Mouse (Mus musculus): ENCODE measurements around the gene Cygb. TPM values are rescaled to one million over a fixed set of nuclear protein-coding genes. Genes with fewer than 3 reads are reported as not detected.
A peak's percentile ranks its signal among the peaks of the same experiment; 100 is the strongest.

Cygb gene
- 12.3 and 14.4 TPM in 2 replicates for polyA plus RNA-seq (2015; fragmentation: Nextera tagmentation; extraction: Ambion mirVana)

- Histone ChIP-seq H3K4me1 (ENCODE audit: control insufficient read depth, insufficient read depth, low read length) (peaks cover 23% of the 10 kb centered on the region), H3K4me3 (ENCODE audit: low read length) (peak within 1 kb of the TSS; percentile 59), H3K9ac (ENCODE audit: low read depth, low read length) (peak within 1 kb of the TSS; percentile 76), H3K4me2 (ENCODE audit: low read depth, low read length) (peak within 1 kb of the TSS; percentile 96), H3K27me3 (replicated peaks; ENCODE audit: control insufficient read depth, insufficient read depth, low read length) (peaks cover 16% of the 10 kb centered on the region; the same call in 1 of the 2 replicates), H3K9me3 (ENCODE audit: control insufficient read depth, low read length) (no peaks in the 10 kb centered on the region), H3K36me3 (ENCODE audit: control insufficient read depth, insufficient read depth, low read length) (no peaks in the 10 kb centered on the region), H3K27ac (ENCODE audit: low read length) (no peak within 1 kb of the TSS)
- no peak for ATAC-seq
- 6% methylated on average over 28 of the region's 28 CpGs for WGBS
Measured at GRCm38 (mm10) chr11:116654255-116654821, at the start of gene Cygb. TSS of gene Cygb (minus strand) at chr11:116654313.

GRCm38 (mm10) chr11:116701377-116701841, 47.3 kb upstream of the Cygb start:
- Histone ChIP-seq H3K4me2 (ENCODE audit: low read depth, low read length) (no peak overlapping the region), H3K27ac (ENCODE audit: low read length) (no peak overlapping the region), H3K27me3 (replicated peaks; ENCODE audit: control insufficient read depth, insufficient read depth, low read length) (no peaks in the 10 kb centered on the region), H3K4me3 (ENCODE audit: low read length) (no peak overlapping the region), H3K36me3 (ENCODE audit: control insufficient read depth, insufficient read depth, low read length) (no peaks in the 10 kb centered on the region), H3K9me3 (ENCODE audit: control insufficient read depth, low read length) (no peaks in the 10 kb centered on the region), H3K9ac (ENCODE audit: low read depth, low read length) (no peak overlapping the region), H3K4me1 (ENCODE audit: control insufficient read depth, insufficient read depth, low read length) (peaks cover 3% of the 10 kb centered on the region; the same call in 1 of the 2 replicates)
- 56% methylated on average over 5 of the region's 5 CpGs for WGBS
- no peak for ATAC-seq

- no peaks in the 10 kb centered on the region for H3K9me3 ChIP-seq (ENCODE audit: control insufficient read depth, low read length)
- no peak for ATAC-seq
- WGBS, result 63% methylated on average over 9 of the region's 9 CpGs
- H3K4me3 ChIP-seq (ENCODE audit: low read length), result no peak overlapping the region
- H3K4me2 ChIP-seq (ENCODE audit: low read depth, low read length), result no peak overlapping the region
- no peak overlapping the region for H3K27ac ChIP-seq (ENCODE audit: low read length)
- H3K27me3 ChIP-seq (replicated peaks; ENCODE audit: control insufficient read depth, insufficient read depth, low read length), result peaks cover 13% of the 10 kb centered on the region; the same call in 1 of the 2 replicates
- H3K4me1 ChIP-seq (ENCODE audit: control insufficient read depth, insufficient read depth, low read length), result peaks cover 14% of the 10 kb centered on the region
- H3K9ac ChIP-seq (ENCODE audit: low read depth, low read length), result no peak overlapping the region
- H3K36me3 ChIP-seq (ENCODE audit: control insufficient read depth, insufficient read depth, low read length), result no peaks in the 10 kb centered on the region
Measured at GRCm38 (mm10) chr11:116697521-116697920, 43.4 kb upstream of the Cygb start.

DNA sequence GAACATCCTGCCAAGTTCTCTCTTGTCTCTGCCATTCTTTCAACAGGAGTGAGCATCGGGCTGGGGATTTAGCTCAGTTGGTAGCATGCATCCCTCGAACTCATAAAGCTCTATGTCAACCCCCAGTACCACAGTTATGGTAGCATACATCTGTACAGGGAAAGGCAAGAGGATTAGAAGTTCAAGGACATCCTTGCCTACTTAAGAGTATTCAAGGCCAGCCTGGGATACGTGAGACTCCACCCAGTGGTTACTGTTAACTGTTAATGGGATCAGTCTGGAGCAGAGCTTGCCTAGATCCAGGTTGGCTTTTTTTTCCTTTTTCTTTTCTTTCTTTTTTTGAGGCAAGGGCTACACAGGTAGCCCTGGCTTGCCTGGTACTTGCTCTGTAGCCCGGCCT, 42.3 kb upstream of the Cygb start:
- Histone ChIP-seq H3K4me3 (ENCODE audit: low read length) (no peak overlapping the region), H3K4me2 (ENCODE audit: low read depth, low read length) (no peak overlapping the region), H3K27ac (ENCODE audit: low read length) (no peak overlapping the region), H3K9ac (ENCODE audit: low read depth, low read length) (no peak overlapping the region), H3K27me3 (replicated peaks; ENCODE audit: control insufficient read depth, insufficient read depth, low read length) (peaks cover 13% of the 10 kb centered on the region; the same call in 1 of the 2 replicates), H3K9me3 (ENCODE audit: control insufficient read depth, low read length) (no peaks in the 10 kb centered on the region), H3K4me1 (ENCODE audit: control insufficient read depth, insufficient read depth, low read length) (peaks cover 16% of the 10 kb centered on the region), H3K36me3 (ENCODE audit: control insufficient read depth, insufficient read depth, low read length) (no peaks in the 10 kb centered on the region)
- no peak for ATAC-seq
- WGBS, result 82% methylated on average over 4 of the region's 4 CpGs

DNA sequence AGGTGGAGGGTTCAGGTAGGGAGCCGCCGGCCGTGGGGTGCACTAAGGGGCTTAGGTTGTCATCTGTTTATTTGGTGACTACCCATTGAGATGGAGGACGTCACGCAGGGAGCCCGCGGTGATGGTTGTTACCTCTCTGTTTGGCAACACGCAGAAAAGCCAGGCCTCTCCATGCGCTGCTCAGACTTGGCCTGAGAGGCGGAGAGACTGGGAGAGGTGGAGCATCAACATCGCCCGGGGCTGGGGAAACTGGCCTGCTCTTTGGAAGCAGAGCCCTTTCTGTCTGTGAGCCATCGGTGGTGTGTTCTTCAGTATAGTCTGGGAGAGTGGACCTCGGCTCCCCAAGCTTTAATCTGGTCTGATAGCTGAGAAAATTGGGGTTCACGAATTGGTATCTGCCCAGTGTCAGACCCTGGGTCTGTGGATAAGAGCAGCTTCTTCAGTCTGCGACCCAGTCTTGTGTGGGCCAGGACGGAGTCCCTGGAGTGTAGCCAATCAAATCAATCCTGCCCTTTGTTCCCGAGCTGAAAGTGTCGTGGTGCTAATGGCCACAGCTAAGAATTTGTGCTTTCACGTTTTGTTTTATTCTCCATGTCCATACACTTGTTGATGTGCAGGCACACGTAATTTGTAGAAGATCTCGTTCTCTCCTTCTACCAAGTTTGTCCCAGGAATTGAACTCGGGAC, 41.2 kb upstream of the Cygb start:
- peaks cover 13% of the 10 kb centered on the region; the same call in 1 of the 2 replicates for H3K27me3 ChIP-seq (replicated peaks; ENCODE audit: control insufficient read depth, insufficient read depth, low read length)
- H3K27ac ChIP-seq (ENCODE audit: low read length), result no peak overlapping the region
- peaks cover 26% of the 10 kb centered on the region for H3K4me1 ChIP-seq (ENCODE audit: control insufficient read depth, insufficient read depth, low read length)
- H3K4me3 ChIP-seq (ENCODE audit: low read length), result no peak overlapping the region
- H3K4me2 ChIP-seq (ENCODE audit: low read depth, low read length), result peak overlapping the region; percentile 83
- H3K36me3 ChIP-seq (ENCODE audit: control insufficient read depth, insufficient read depth, low read length), result no peaks in the 10 kb centered on the region
- no peaks in the 10 kb centered on the region for H3K9me3 ChIP-seq (ENCODE audit: control insufficient read depth, low read length)
- no peak for ATAC-seq
- WGBS, result 42% methylated on average over 23 of the region's 23 CpGs
- H3K9ac ChIP-seq (ENCODE audit: low read depth, low read length), result no peak overlapping the region

- H3K27me3 ChIP-seq (replicated peaks; ENCODE audit: control insufficient read depth, insufficient read depth, low read length), result peaks cover 13% of the 10 kb centered on the region; the same call in 1 of the 2 replicates
- peak; percentile 85 for ATAC-seq
- H3K4me3 ChIP-seq (ENCODE audit: low read length), result peak overlapping the region; percentile 66
- peak overlapping the region; percentile 83 for H3K4me2 ChIP-seq (ENCODE audit: low read depth, low read length)
- H3K4me1 ChIP-seq (ENCODE audit: control insufficient read depth, insufficient read depth, low read length), result peaks cover 26% of the 10 kb centered on the region
- H3K9ac ChIP-seq (ENCODE audit: low read depth, low read length), result peak overlapping the region; percentile 78
- no peaks in the 10 kb centered on the region for H3K9me3 ChIP-seq (ENCODE audit: control insufficient read depth, low read length)
- peak overlapping the region; percentile 84 for H3K27ac ChIP-seq (ENCODE audit: low read length)
- no peaks in the 10 kb centered on the region for H3K36me3 ChIP-seq (ENCODE audit: control insufficient read depth, insufficient read depth, low read length)
- 2% methylated on average over 67 of the region's 73 CpGs for WGBS
Measured at GRCm38 (mm10) chr11:116694250-116695193, 40.4 kb upstream of the Cygb start.

- no peaks in the 10 kb centered on the region for H3K9me3 ChIP-seq (ENCODE audit: control insufficient read depth, low read length)
- H3K4me3 ChIP-seq (ENCODE audit: low read length), result peak overlapping the region; percentile 66
- peak; percentile 69 for ATAC-seq
- WGBS, result 27% methylated on average over 4 of the region's 4 CpGs
- H3K9ac ChIP-seq (ENCODE audit: low read depth, low read length), result peak overlapping the region; percentile 78
- H3K4me1 ChIP-seq (ENCODE audit: control insufficient read depth, insufficient read depth, low read length), result peaks cover 26% of the 10 kb centered on the region
- peak overlapping the region; percentile 84 for H3K27ac ChIP-seq (ENCODE audit: low read length)
- H3K36me3 ChIP-seq (ENCODE audit: control insufficient read depth, insufficient read depth, low read length), result no peaks in the 10 kb centered on the region
- peak overlapping the region; percentile 83 for H3K4me2 ChIP-seq (ENCODE audit: low read depth, low read length)
- H3K27me3 ChIP-seq (replicated peaks; ENCODE audit: control insufficient read depth, insufficient read depth, low read length), result peaks cover 13% of the 10 kb centered on the region; the same call in 1 of the 2 replicates
Measured at GRCm38 (mm10) chr11:116693899-116694249, 39.8 kb upstream of the Cygb start.

- Histone ChIP-seq H3K4me1 (ENCODE audit: control insufficient read depth, insufficient read depth, low read length) (peaks cover 24% of the 10 kb centered on the region), H3K36me3 (ENCODE audit: control insufficient read depth, insufficient read depth, low read length) (no peaks in the 10 kb centered on the region), H3K27ac (ENCODE audit: low read length) (peak overlapping the region; percentile 73), H3K9me3 (ENCODE audit: control insufficient read depth, low read length) (no peaks in the 10 kb centered on the region), H3K9ac (ENCODE audit: low read depth, low read length) (peak overlapping the region; percentile 33; the same call in 1 of the 2 replicates), H3K4me2 (ENCODE audit: low read depth, low read length) (no peak overlapping the region), H3K4me3 (ENCODE audit: low read length) (no peak overlapping the region), H3K27me3 (replicated peaks; ENCODE audit: control insufficient read depth, insufficient read depth, low read length) (peaks cover 13% of the 10 kb centered on the region; the same call in 1 of the 2 replicates)
- ATAC-seq, result peak; percentile 69
- 43% methylated on average over 18 of the region's 18 CpGs for WGBS
Measured at GRCm38 (mm10) chr11:116690701-116691575, 36.8 kb upstream of the Cygb start.

Data from intestine, embryonic 16.5 days (tissue).